Mouse (Mus musculus): Measurements from ENCODE around the gene Fpgs. TPM values are rescaled to one million over a fixed set of nuclear protein-coding genes. Genes with fewer than 3 reads are reported as not detected.

Gene Fpgs
- total and polyA plus RNA-seq, 2 experiments from 2014 or later: 23.1 to 23.4 TPM

DNA sequence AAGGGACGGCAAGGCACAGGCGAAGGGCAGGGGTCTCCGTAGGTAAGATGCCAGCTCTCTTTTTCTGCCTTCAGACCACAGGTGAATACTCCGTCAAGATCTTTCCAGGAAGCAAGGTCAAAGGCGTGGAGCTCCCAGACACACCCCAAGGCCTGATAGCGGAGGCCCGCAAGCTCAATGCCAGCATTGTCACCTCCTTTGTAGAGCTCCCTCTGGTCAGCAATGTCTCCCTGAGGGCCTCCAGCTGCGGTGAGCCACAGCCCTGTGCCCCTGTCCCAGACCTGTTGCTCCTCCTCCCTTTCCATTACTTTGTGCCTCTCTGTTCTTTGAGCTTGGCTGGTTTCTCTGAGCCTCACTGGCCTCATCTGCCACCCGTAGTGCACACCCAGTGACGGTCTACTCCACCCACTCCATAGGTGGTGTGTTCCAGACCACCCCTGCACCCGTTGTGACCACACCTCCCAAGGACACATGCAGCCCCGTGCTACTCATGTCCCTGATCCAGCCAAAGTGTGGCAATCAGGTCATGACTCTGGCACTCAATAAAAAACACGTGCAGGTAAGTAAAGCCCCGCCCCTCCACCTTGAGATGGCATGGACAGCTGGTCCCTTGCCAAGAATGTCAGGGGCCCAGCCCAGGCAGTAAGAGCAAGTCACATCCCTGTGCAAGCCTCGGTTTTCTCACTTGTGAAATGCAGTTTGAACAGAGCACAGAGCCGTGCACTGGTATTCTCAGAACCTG, 30.6 kb downstream of the Fpgs start:
- Histone ChIP-seq H3K4me2 (ENCODE audit: low read depth, low read length) (no peak overlapping the region), H3K9me3 (ENCODE audit: low read length) (no peaks in the 10 kb centered on the region), H3K27ac (no peak overlapping the region), H3K4me3 (ENCODE audit: low read length) (no peak overlapping the region), H3K9ac (replicated peaks; ENCODE audit: low read length) (no peak overlapping the region), H3K36me3 (ENCODE audit: insufficient read depth, low read length) (no peaks in the 10 kb centered on the region), H3K4me1 (ENCODE audit: insufficient read depth, low read length) (no peaks in the 10 kb centered on the region), H3K27me3 (ENCODE audit: insufficient read depth, low read length) (no peaks in the 10 kb centered on the region)
- TF ChIP-seq CTCF (IDR thresholded peaks at IDR 0.05; ENCODE audit: low read depth): no peak
- WGBS: 83% methylated on average over 16 of the region's 16 CpGs
- DNase-seq (ENCODE audit: low spot score): no peak
- ATAC-seq: no peak

DNA sequence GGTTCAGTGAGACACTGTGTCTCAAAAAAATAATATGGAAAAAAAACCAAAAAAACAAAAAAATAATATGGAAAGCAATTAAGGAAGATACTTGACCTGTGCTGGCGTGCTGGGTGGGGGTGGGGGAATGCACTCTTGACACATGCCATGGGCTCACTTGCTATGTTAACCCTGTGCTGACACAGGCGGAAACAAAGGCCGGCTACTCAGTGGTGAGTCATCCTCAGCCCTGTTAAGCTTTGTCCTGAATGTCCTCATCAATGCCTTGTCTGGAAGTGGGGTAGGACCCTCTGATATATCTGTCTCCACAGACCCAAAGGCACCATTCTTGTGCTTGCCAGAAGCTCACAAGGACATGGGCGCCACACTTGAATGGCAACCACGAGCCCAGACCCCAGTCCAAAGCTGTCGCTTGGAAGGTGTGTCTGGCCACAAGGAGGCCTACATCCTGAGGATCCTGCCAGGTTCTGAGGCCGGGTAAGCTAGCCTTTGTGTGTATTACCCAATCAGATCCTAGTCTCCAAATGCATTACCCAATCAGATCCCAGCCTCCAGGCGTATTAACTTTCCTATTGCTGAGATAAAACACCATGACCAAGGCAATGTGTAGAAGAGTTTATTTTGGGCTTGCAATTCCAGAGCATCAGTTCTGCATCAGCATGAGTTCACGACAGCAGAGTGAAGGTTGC, 31.9 kb downstream of the Fpgs start:
- Histone ChIP-seq H3K9me3 (ENCODE audit: low read length) (no peaks in the 10 kb centered on the region), H3K4me3 (ENCODE audit: low read length) (no peak overlapping the region), H3K27ac (no peak overlapping the region), H3K36me3 (ENCODE audit: insufficient read depth, low read length) (no peaks in the 10 kb centered on the region), H3K4me2 (ENCODE audit: low read depth, low read length) (no peak overlapping the region), H3K4me1 (ENCODE audit: insufficient read depth, low read length) (no peaks in the 10 kb centered on the region), H3K9ac (replicated peaks; ENCODE audit: low read length) (no peak overlapping the region), H3K27me3 (ENCODE audit: insufficient read depth, low read length) (no peaks in the 10 kb centered on the region)
- DNase-seq (ENCODE audit: low spot score) (no peak), ATAC-seq (no peak)
- TF ChIP-seq CTCF (IDR thresholded peaks at IDR 0.05; ENCODE audit: low read depth): no peak
- WGBS: 68% methylated on average over 9 of the region's 9 CpGs

DNA sequence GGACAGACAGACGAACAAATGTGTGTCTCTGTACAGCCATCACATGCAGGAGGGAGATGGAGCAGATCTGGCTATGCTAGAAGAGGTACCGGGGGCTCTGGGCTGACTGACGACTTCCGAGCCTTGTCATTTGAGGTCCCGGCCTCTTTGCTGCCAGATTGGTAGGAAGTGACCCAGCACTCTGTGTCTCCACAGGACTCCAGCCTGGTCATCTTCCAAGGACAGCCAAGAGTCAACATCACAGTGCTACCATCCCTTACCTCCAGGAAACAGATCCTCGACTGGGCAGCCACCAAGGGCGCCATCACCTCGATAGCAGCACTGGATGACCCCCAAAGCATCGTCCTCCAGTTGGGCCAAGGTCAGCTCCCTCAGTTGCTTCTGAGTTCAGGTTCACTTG, 32.8 kb downstream of the Fpgs start:
- DNase-seq (ENCODE audit: low spot score) (no peak), ATAC-seq (no peak)
- Histone ChIP-seq H3K4me2 (ENCODE audit: low read depth, low read length) (no peak overlapping the region), H3K27me3 (ENCODE audit: insufficient read depth, low read length) (no peaks in the 10 kb centered on the region), H3K4me3 (ENCODE audit: low read length) (no peak overlapping the region), H3K9me3 (ENCODE audit: low read length) (no peaks in the 10 kb centered on the region), H3K27ac (no peak overlapping the region), H3K4me1 (ENCODE audit: insufficient read depth, low read length) (no peaks in the 10 kb centered on the region), H3K36me3 (ENCODE audit: insufficient read depth, low read length) (no peaks in the 10 kb centered on the region), H3K9ac (replicated peaks; ENCODE audit: low read length) (no peak overlapping the region)
- TF ChIP-seq CTCF (IDR thresholded peaks at IDR 0.05; ENCODE audit: low read depth): no peak
- WGBS: 90% methylated on average over 9 of the region's 9 CpGs

DNA sequence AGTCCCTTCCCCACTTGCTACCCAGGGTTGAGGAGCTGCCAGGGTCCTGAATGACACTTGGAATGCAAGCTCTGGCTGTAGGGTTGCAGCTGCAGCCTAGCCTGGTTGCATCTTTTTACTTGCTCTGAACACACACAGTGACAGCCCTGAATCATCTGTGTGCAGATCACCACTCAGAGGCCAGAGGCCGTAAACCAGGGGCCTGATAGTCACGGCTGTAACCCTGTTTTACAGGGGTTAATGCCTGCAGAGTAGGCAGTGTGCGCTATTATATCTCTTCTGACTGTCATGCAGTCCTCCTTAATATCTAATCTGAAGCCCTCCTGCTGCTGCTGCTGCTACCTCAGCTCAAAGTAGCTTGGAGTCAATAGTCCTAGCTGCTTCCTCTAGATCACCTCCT, 34.1 kb downstream of the Fpgs start:
- no peak overlapping the region for H3K4me2 ChIP-seq (ENCODE audit: low read depth, low read length)
- no peaks in the 10 kb centered on the region for H3K4me1 ChIP-seq (ENCODE audit: insufficient read depth, low read length)
- 85% methylated on average over 3 of the region's 3 CpGs for WGBS
- H3K4me3 ChIP-seq (ENCODE audit: low read length): no peak overlapping the region
- no peak for TF ChIP-seq CTCF (IDR thresholded peaks at IDR 0.05; ENCODE audit: low read depth)
- H3K36me3 ChIP-seq (ENCODE audit: insufficient read depth, low read length): no peaks in the 10 kb centered on the region
- no peak overlapping the region for H3K9ac ChIP-seq (replicated peaks; ENCODE audit: low read length)
- no peak for DNase-seq (ENCODE audit: low spot score)
- no peak for ATAC-seq
- H3K9me3 ChIP-seq (ENCODE audit: low read length): no peaks in the 10 kb centered on the region
- no peak overlapping the region for H3K27ac ChIP-seq
- no peaks in the 10 kb centered on the region for H3K27me3 ChIP-seq (ENCODE audit: insufficient read depth, low read length)

DNA sequence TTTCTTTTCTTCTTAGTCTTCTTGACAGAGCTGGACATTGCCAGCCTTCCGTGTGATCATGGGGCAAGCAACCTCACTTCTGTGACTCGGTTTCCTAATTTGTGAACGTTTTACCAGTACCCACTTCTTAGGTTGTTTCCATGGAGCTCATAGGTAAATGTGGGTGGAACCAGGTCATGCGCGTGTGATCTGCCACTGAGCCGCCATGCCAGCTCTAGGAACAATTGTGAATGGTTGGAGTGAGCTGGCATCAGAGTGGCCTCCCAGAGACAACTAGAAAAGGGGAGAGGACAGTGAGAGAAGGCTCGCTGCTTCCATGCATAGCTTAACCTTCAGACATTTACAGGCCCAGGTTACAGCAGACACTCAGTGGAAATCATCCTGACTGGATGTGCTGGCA, 35.8 kb downstream of the Fpgs start:
- Histone ChIP-seq H3K9ac (replicated peaks; ENCODE audit: low read length) (no peak overlapping the region), H3K9me3 (ENCODE audit: low read length) (no peaks in the 10 kb centered on the region), H3K4me2 (ENCODE audit: low read depth, low read length) (no peak overlapping the region), H3K36me3 (ENCODE audit: insufficient read depth, low read length) (no peaks in the 10 kb centered on the region), H3K27me3 (ENCODE audit: insufficient read depth, low read length) (no peaks in the 10 kb centered on the region), H3K4me1 (ENCODE audit: insufficient read depth, low read length) (no peaks in the 10 kb centered on the region), H3K4me3 (ENCODE audit: low read length) (no peak overlapping the region), H3K27ac (peak overlapping the region; percentile 26; the same call in 1 of the 2 replicates)
- no peak for TF ChIP-seq CTCF (IDR thresholded peaks at IDR 0.05; ENCODE audit: low read depth)
- 54% methylated on average over 7 of the region's 7 CpGs for WGBS
- DNase-seq (ENCODE audit: low spot score) (no peak), ATAC-seq (no peak)

DNA sequence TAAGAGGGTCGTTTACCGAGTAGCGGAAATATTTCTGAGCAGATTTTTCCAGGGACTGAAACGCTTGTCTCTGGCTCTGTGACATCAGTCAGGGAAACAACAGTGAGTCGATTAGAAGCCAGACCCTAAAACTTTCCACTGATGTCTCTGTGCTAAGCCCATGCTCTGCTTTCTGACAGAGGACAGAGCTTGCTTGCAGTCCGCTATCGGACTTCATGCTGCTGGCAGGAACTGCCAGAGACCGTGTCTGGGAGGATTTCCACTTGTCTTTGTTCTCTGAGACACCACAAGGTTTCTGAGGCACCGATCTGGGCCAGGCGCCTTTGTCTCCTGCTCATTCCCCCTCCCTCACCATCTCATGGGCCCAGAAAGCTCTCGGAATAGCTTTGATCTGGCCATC, 36.2 kb downstream of the Fpgs start:
- Histone ChIP-seq H3K9me3 (ENCODE audit: low read length) (no peaks in the 10 kb centered on the region), H3K27ac (peak overlapping the region; percentile 26; the same call in 1 of the 2 replicates), H3K36me3 (ENCODE audit: insufficient read depth, low read length) (no peaks in the 10 kb centered on the region), H3K27me3 (ENCODE audit: insufficient read depth, low read length) (no peaks in the 10 kb centered on the region), H3K4me1 (ENCODE audit: insufficient read depth, low read length) (no peaks in the 10 kb centered on the region), H3K4me2 (ENCODE audit: low read depth, low read length) (no peak overlapping the region), H3K9ac (replicated peaks; ENCODE audit: low read length) (no peak overlapping the region), H3K4me3 (ENCODE audit: low read length) (no peak overlapping the region)
- no peak for TF ChIP-seq CTCF (IDR thresholded peaks at IDR 0.05; ENCODE audit: low read depth)
- ATAC-seq (no peak), DNase-seq (ENCODE audit: low spot score) (peak; percentile 28)
- WGBS: 24% methylated on average over 11 of the region's 11 CpGs

DNA sequence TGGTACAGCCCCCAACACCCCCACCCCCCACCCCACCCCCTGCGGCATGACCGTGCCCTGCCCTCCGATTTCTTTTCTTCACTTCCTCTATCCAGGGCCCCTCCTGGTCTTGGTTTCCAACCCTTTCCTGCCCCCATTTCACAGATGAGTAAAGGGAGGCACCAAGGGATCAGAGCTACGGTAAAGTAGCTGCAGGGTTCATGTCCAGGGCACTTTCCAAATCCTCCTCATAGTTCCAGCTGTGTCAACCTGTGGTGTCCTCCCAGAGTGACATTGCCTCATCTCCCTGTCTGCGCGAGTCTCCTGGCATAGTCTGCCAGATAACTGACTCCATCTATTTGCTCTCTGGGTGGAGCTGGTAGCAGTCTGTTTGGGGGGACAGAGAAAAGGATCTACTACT, 38.1 kb downstream of the Fpgs start:
- H3K4me2 ChIP-seq (ENCODE audit: low read depth, low read length): no peak overlapping the region
- no peaks in the 10 kb centered on the region for H3K27me3 ChIP-seq (ENCODE audit: insufficient read depth, low read length)
- no peaks in the 10 kb centered on the region for H3K36me3 ChIP-seq (ENCODE audit: insufficient read depth, low read length)
- DNase-seq (ENCODE audit: low spot score) (no peak), ATAC-seq (no peak)
- H3K4me3 ChIP-seq (ENCODE audit: low read length): no peak overlapping the region
- no peak overlapping the region for H3K27ac ChIP-seq
- 85% methylated on average over 6 of the region's 6 CpGs for WGBS
- no peak overlapping the region for H3K9ac ChIP-seq (replicated peaks; ENCODE audit: low read length)
- H3K9me3 ChIP-seq (ENCODE audit: low read length): no peaks in the 10 kb centered on the region
- TF ChIP-seq CTCF (IDR thresholded peaks at IDR 0.05; ENCODE audit: low read depth): no peak
- H3K4me1 ChIP-seq (ENCODE audit: insufficient read depth, low read length): no peaks in the 10 kb centered on the region
